Mouse (Mus musculus): ENCODE data around the gene Rilp.

Gene Rilp

DNA sequence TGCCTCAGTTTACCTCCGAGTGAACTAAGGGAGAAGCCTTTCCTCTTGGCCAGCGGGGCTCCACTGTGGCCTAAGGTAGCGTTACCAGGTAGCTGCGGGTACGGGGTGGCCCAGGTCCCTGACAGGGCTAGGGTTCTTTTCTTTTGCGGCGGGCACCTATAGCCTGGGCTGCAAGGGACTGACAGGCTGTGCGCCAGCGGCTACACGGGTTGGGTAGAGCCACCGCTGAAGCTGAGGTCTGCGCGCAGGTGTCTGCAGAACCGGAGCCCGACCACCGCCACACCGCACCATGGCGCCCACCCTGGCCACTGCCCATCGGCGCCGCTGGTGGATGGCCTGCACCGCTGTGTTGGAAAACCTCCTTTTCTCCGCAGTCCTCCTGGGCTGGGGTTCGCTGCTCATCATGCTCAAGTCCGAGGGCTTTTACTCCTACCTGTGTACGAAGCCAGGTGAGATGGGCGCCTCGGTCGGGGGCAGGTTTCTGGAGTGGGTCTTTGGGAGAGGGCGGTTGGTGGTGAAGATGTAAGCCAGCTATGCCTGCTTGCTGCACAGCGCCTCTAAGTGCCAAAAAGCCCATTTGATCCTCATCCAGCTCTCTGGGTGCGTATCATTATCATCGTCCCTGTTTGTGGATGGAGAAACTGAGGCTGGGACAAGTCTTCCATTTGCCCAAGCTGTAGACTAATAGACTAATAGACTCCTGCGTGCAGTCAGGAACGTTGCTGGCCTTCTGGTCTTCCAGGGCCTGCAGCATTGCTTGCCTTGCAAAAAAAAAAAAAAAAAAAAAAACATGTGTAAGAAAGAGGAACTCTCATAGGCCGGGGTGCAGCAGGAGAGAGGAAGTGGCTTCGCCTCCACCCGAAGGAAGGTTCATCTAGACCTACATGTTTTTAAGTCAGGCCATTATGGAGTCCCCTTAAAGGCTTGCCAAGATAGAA lies 22.7 kb downstream of the Rilp start:
- in situ Hi-C loops (cut with MboI, MseI), result loop anchor here in 1 of 2 experiments (5.0 kb wide), 1 partner anchor 40 kb away; no protein-coding TSS in a partner anchor

DNA sequence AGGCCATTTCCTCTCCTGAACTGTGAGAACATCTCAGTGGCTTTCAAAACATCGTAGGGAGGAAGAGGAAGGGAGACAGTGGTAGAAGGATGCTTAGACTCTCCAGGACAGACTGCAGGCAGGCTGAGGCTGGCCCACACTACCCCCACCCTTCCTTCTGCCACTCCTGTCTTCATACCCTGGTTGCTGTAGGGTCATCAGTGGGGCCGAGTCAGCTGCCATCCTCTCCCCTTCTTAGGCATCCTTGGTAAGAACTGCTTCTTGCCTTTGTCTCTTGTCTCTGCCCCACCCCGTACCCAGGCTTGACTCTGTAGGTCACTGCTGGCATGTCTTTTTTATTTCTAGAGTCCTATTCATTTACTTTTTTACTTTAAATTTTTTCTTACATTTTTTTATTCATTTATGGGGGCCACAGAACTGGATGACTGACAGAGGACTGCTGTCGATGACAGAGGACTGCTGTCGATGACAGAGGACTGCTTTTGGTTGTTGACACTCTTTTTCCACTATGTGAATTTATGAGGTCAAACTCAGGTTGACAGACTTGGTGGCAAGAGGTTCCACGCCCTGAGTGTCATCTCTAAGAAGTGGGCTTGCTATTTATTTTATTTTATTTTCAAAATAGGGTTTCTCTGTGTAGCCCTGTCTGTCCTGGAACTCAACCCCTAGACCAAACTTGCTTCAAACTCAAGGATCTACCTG lies 23.6 kb downstream of the Rilp start:
- in situ Hi-C loops (cut with MboI, MseI), result loop anchor here in 1 of 2 experiments (5.0 kb wide), 1 partner anchor 39 kb away; no protein-coding TSS in a partner anchor

DNA sequence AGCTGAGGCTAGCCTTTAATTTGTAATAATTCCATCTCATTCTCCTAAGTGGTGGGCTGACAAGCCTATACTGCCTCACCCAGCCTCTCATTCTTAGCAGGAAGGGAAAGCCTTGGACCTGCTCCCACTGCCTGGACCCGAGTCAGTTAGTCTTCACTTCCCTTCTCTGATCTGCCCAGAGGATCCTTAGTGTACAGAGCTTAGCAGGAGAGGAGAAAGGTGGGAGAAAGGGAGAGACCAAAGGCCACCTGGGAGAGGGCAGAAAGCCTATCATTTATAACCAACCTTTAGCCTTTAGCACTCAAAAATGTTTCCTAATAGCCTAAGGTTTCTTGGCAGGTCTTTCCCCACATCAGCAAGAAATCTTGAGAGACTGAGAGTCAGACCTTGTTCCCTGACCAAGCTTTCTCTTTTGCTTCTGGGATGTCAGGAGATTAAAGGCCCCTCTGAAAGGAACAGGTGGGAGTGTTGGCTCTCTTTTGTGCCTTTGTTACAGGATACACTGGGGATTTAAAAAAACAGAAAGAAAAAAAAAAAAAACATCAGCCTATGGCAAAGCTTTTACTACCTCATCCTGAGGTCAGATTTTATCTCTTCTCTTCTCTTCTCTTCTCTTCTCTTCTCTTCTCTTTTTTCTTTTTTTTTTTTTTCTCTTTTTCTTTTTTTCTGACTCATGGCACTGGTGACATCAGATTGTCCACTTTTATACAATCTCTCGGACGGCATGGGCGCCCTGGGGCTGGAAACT lies 24.6 kb downstream of the Rilp start:
- in situ Hi-C loops (cut with MboI, MseI), result loop anchor here in 1 of 2 experiments (5.0 kb wide), 1 partner anchor 38 kb away; no protein-coding TSS in a partner anchor

DNA sequence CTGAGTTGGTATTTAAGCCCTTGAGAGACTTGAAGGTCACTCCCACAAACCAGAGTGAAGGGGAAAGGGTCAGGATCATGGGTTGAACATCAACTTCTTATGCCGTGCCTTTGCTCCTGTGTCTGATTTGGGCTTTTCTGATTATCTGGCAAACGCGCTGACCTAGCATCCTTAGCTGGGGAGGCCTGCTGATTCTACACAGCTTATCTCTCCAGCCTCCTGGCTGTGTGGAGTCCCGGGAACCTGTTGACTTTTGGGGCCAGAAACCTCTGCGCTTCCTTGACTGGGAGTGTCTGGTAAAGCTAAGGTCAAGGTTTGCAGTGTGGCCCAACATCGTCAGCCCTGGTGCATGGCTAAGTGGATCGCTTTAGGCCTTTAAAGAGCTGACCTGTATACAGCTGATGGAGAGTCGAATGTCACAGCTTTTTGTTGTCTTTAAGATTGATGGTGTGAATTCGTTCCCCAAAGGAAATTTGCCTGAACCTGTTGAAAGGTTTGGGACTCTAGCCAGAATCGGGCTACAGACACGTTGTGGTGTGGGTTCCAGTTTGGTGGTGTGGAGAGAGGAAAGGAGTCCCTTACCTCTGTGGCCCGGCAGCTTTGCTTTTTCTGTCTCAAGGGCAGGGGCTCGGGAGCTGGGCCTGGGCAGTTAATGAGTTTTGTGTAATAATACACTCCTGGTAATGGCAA lies 25.4 kb downstream of the Rilp start:
- in situ Hi-C loops (cut with MboI, MseI), result no loop called here

DNA sequence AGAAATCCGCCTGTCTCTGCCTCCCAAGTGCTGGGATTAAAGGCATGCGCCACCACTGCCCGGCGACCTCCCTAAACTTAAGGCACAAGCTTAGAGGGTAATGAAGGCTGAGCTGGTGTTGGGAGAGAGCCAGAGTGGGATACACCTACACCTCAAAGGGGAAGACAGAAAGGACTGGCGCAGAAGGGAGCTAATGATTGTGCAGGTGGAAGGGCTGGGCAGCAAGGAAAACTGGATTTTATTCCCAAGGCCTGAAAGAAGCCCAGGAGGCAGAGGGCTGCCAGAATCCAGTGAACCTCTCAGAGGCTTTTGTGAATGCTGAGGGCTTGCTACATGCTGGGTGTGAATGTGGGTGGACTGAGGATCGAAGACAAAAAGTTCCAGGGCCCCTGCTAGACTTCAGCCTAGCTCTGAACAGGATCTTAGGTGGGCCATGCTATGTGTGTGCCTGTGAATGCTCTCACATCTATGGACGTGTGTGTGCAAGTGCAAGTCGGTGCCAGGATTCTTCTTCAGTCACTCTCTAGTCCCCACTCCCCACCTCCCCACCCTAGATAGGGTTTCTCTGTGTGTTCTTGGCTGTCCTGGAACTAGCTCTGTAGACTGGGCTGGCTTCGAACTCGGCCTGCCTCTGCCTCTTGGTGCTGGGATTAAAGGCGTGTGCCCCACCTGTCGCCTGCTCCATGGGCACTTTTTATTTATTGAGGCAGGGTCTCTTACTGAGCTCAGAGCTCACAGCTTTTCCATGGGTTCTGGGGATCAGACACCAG lies 26.5 kb downstream of the Rilp start:
- in situ Hi-C loops (cut with MboI, MseI), result no loop called here

DNA sequence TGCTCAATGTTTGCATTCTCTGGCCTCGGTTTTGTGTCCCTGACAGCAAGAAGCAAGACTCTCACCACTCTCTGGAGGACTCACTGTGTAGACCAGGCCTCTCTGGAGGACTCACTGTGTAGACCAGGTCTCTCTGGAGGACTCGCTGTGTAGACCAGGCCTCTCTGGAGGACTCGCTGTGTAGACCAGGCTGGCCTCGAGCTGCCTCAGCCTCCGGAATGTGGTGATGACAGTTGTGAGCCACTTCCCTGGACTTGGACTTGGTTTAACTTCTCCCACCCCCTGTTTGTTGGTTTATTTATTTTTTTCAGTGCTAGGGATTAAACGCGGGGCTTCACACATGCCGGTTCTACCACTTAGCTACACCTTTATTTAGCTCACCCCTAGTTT lies 27.1 kb downstream of the Rilp start:
- in situ Hi-C loops (cut with MboI, MseI), result no loop called here

DNA sequence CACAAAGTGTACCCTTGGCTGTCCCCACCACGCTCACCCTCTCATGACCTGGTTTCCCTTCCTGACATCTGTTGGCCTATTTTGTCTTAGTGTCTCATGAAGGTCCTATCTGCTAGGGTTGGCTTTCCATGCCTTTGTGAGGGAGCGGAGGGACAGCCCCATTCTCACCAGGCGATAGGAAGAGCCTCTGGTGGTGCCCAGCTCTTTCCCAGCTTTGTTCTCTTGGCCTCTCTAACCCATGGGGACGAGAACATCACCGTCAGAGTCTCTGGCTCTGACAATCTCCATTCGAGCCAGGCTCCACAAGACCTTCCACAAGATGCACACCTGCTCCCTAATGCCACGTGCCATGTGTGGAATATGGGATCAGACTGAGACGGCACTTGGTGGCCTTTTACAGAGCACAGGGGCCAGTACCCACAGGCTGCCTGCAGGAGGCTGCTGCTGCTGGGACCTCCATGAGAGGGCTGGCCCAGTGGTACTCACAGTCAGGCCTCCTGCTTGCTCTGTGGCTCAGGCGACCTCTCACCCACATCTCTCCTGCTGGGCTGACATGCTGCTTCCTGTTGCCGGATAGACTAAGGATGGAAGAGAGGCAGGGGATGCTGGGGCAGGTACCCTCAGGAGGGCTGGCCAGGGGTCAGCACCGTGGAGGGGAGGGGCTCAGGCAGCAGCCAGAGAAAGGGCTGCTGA lies 27.7 kb downstream of the Rilp start:
- in situ Hi-C loops (cut with MboI, MseI), result no loop called here

DNA sequence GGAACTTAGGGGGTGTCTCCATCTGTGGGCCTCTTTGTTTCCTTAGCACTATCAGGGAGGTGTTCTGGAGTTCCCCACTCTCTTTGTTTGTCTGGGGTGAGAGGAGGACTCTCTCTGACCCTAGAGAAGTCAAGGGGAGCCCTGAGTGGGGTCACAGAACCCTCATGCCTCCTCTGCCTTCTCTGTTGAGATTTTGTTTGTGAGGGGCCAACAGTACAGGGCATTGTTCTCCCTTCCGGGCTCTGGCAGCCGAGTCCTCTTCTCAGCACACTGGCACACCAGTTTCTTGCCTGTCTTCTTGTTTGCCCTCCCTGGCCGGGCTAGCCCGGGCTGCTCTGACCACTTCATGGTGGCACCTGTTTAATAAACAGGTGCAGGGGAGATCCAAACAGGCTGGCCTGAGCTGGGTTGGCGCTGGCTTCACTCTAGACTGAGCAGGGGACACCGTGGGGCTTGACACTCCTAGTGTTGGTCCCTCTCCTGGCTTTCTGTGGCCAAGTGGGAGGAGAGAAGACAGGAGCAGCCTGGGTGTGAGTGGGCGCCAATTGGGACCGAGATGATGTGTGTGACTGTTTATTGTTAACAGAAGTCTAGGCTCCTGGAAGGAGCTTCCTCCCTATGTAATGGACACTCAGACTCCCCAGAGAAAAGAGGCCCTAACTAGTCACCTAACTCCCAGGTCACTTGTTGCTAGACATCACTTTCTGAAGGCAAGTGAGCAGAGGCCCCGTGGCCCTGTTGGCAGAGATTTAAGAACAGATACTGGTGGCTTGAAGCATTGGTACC lies 28.5 kb downstream of the Rilp start:
- in situ Hi-C loops (cut with MboI, MseI), result no loop called here

DNA sequence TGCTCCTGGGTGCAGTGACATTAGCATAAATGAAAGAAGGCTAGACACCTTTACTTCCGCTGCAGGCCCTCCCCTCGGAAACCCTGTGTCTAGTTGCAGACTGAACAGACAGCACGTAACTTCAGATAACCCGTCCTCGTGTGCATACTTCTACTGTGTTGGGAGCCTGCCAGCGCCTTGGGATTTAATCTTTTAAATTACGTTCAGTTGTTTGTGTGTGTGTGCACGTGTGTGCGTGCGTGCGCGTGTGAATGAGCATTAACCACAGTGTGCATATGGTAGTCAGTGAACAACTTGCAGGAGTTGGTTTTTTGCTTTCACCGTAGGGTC lies 29.0 kb downstream of the Rilp start:
- in situ Hi-C loops (cut with MboI, MseI), result no loop called here

DNA sequence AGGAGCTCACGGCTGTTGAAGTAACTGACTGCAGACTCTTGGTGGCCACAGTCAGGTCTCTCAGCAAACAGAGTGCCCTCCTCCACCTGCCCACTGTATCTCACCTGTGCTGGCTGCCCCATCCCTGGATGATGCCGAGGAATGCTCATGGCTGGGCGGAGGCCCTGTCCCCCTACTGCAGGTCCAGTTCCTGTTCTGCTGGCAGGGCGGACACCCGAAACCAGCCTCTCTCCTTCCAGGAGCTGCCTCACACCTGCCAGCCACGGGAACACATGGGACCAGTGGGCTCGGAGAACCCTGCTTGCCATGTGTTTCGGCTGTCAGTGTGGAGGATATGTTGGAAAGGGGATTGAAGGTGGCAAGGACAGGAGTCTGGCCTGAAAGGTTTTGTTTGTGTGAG lies 30.3 kb downstream of the Rilp start:
- in situ Hi-C loops (cut with MboI, MseI), result no loop called here

DNA sequence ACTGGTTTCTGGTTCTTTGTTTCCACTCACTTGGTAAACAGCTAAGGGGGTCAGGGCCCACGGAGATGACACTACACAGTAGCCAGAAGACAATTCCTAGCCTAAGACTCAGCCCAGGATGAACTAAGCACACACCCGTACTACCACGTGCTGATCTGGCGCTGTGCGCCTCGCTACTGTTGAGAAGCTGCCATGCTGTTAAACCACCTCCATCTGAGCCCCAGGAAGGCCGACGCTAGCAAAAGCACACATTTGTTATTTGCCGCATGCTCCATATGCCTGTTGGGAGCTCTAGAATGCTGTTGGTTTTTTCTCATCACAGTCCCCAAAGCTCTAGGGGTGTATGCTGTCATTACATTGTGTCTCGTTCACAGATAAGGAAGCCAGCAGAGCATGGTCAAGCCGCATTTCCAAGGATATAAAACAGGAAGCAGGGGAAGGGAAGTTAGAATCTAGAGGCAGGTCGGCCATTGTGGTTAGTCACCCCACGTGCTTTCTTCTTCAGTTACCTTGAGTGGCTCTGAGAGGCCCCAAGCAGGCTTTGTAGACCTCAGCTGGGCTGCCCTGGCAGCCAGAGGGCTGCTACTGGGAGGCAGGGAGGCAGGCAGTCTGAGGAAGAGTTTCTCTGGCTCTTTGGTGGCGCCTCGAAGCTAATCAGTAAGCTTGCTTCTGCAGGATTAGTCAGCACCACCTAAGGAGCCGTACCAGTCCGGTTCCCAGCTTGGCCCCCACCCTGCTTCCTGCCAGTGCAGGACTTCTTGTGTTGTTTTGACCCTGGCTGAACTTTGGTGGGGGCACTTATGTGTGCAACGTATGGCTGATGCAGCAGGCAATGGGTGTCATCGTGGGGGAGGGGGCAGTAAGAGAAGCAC lies 31.1 kb downstream of the Rilp start:
- in situ Hi-C loops (cut with MboI, MseI), result no loop called here

DNA sequence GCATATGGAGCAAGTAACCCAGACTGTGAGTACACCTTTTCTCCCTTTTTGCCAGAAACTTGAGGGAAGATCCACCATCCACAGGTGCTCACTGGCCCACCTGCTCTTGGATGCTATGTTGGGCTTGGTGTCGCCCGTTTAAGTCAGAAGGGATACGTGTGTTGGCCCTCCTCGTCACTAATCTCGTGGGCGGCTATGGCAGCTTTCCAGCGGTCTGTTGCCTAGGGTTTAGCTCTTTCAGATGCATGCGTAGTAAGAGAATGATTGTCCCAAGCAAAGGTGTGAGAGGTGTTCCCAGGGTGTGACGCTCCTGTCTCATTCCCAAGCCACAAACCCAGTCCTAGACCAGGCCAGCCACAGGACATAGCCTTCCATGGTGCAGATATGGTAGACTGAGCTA lies 34.8 kb downstream of the Rilp start:
- in situ Hi-C loops (cut with MboI, MseI), result no loop called here

DNA sequence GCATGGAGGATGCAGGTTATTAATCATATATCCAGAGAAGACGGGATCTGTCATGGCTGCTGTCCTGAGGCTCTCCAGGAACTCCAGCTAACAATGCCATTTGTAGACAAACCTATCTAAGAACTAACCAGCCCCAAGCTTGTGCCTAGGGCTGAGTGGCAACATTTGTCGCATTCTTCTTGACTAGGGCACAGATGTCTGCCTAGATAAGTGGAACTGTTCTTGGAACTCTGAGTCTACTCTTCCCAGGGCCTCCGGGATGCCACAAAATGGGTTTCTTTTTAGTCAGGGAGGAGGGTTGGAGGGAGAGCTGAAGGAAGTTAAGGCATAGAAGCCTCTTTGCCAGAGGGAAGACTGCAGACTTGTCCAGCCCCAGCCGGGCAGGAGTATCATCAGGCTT lies 36.2 kb downstream of the Rilp start:
- in situ Hi-C loops (cut with MboI, MseI), result no loop called here

DNA sequence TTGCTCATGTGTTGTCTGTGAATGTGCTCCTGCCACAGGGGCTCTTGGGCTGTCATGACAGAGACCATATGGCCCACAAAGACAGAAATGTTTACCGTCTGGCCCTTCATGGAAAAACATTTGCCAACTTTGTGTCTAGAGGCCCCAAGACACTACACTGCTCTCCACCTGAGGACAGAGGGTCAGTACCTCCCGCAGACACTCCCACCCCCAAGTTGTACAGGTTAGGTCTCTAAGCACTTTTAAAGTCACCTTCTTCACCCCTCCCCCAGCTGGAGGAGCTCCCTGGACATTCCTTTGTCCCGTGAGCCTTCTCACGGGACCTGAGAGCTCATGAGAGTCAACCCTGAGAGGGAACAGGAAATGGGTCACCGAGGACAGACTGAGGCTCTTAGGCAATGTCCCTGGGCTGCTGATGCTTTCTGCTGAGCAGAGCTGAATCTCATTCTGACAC lies 39.8 kb downstream of the Rilp start:
- in situ Hi-C loops (cut with MboI, MseI), result loop anchor here in 1 of 2 experiments (10.0 to 25.0 kb wide), 2 partner anchors 365 to 938 kb away; no protein-coding TSS in a partner anchor

DNA sequence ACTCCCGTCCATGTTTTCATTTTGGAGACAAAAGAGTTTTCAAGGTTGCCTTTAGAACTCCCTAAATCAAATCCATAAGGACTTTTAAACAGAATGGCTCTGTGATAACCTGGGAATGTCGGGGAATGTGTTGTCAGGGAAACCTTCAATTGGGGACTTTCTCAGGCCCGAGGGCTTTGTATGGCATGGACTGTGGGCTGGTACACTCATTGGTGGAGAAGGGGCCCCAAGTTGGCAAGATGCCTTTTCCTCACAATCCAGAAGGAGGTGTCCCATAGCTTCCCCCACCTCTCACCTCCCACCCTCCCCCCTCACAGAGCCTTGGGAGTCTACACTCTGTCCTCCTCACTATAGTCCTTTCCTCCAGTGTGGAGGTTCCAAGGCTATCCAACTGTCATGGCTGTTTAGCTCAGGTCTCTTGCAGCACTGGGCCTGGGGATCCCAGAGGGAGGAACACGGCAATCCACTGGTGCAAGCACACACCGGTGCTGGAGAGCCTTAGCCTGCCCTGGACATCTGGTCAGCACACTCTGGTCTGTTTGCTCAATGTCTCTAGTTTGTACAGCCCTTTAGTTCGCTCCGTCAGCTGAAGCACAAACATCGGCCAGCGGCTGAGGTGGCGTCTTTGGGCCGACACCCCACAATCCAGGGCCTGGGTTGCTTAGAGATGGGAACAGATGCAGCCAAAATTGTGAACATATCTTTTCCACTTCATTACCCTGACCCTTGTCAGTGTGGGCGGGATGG lies 40.5 kb downstream of the Rilp start:
- in situ Hi-C loops (cut with MboI, MseI), result loop anchor here in 1 of 2 experiments (10.0 to 25.0 kb wide), 2 partner anchors 366 to 937 kb away; no protein-coding TSS in a partner anchor

DNA sequence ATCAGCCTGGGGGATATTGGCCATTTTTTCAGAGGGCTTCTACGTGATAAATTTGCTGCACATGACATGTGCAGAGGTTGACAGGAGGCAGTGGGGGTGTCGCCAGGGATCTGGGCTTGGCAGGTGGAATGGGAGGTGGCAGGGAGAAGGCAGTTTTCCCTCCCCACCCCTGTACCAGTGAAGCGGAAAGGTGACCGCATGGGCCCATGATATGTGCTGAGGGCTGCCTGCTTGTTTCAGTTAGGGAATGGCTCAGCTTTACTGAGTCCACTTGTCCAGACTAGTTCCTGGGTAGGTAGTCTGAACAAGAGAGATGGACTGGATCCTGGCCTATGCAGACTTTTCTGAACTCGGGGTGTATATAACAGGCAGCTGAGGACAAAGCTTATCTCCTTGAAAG lies 41.4 kb downstream of the Rilp start:
- in situ Hi-C loops (cut with MboI, MseI), result loop anchor here in 1 of 2 experiments (10.0 to 25.0 kb wide), 2 partner anchors 367 to 936 kb away; no protein-coding TSS in a partner anchor

DNA sequence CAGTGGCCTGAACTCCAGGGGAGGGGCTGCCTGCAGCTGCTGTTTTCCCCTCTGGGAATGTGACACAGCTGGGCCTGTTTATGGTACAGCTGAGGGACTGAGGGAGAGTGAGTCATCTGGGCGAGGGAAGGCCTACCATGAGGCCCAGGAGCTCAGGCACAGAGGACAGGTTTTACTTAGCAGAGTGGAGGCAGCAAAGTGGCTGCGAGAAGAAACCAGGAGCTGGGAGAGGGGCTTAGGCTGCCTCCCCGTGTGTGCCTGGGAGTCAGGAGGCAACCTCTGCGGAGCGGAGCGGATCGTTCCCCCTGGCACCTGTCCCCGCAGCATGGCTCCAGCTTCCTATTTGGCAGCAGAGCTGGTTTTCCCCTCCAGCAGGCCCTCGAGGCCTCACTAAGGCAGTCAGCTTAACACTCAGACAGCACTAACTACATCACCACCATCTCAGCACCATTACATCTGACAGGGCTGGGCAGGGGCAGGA lies 42.1 kb downstream of the Rilp start:
- in situ Hi-C loops (cut with MboI, MseI), result loop anchor here in 1 of 2 experiments (10.0 to 25.0 kb wide), 2 partner anchors 367 to 935 kb away; no protein-coding TSS in a partner anchor
